Mouse (Mus musculus): ENCODE data around the gene Wdr1. TPM values are rescaled to one million over a fixed set of nuclear protein-coding genes. Genes with fewer than 3 reads are reported as not detected.

The Wdr1 gene
- polyA plus RNA-seq, 1 experiment from 2014 or later = 241 TPM

DNA sequence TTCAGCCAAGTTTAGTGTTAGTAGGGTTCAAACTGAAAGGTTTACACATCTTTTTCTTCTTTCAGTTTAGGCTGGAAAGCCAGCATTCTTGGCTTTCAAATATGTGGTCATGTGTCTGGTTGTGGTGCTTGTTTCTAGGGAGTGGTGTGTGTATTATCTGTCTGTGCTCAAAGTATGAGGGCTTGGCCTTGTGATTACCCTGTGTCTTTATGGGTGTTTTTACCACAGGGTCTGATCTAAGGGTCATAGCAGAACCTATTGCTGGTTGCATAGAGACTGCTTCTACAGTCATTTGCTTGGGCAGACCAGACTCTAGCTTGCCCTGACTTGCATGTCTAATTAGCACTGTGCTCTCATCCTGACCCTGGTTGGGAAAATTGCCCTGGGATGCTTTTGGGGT, 5.6 kb upstream of the Wdr1 start:
- Histone ChIP-seq H3K27ac (replicated peaks; ENCODE audit: low read depth, low read length) (no peak overlapping the region), H3K9ac (ENCODE audit: low read depth, low read length) (no peak overlapping the region), H3K4me3 (ENCODE audit: low read depth, low read length) (no peak overlapping the region), H3K4me1 (ENCODE audit: control insufficient read depth, insufficient read depth, low read length) (no peaks in the 10 kb centered on the region), H3K36me3 (ENCODE audit: control insufficient read depth, insufficient read depth, low read length) (no peaks in the 10 kb centered on the region), H3K27me3 (replicated peaks; ENCODE audit: control insufficient read depth, insufficient read depth, low read length) (no peaks in the 10 kb centered on the region), H3K9me3 (ENCODE audit: control insufficient read depth, low read length) (no peaks in the 10 kb centered on the region), H3K4me2 (ENCODE audit: low read depth, low read length) (no peak overlapping the region)
- ATAC-seq (ENCODE audit: low read depth) = no peak
- DNase-seq (ENCODE audit: low spot score) = no peak

DNA sequence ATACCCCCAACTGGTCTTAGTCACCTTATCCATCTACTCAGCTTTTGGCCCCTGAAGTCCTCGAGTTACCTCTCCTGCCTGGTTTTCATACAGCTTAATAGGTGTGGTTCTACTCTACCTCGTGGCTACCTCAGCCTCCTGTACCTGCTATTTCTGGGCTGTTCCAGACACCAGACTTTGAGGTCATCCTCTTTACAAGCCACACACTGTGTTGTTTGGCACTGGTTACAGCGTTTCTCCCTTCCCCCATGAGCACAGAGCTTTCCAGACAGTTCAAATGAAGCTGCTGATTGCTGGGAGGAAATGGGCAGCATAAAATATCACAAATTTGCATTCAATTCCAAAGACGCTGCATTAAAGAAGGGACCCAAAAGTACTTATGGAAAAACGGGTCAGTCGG, 1.8 kb upstream of the Wdr1 start:
- Histone ChIP-seq H3K4me3 (ENCODE audit: low read depth, low read length) (no peak overlapping the region), H3K36me3 (ENCODE audit: control insufficient read depth, insufficient read depth, low read length) (0 out of 2 replicates have a peak, but pooled peaks cover 2% of the 10 kb centered on the region), H3K4me2 (ENCODE audit: low read depth, low read length) (no peak overlapping the region), H3K27ac (replicated peaks; ENCODE audit: low read depth, low read length) (no peak overlapping the region), H3K27me3 (replicated peaks; ENCODE audit: control insufficient read depth, insufficient read depth, low read length) (no peaks in the 10 kb centered on the region), H3K9me3 (ENCODE audit: control insufficient read depth, low read length) (no peaks in the 10 kb centered on the region), H3K9ac (ENCODE audit: low read depth, low read length) (no peak overlapping the region), H3K4me1 (ENCODE audit: control insufficient read depth, insufficient read depth, low read length) (peaks cover 13% of the 10 kb centered on the region)
- 69% methylated on average over 6 of the region's 6 CpGs for WGBS
- ATAC-seq (ENCODE audit: low read depth) (no peak), DNase-seq (ENCODE audit: low spot score) (no peak)

DNA sequence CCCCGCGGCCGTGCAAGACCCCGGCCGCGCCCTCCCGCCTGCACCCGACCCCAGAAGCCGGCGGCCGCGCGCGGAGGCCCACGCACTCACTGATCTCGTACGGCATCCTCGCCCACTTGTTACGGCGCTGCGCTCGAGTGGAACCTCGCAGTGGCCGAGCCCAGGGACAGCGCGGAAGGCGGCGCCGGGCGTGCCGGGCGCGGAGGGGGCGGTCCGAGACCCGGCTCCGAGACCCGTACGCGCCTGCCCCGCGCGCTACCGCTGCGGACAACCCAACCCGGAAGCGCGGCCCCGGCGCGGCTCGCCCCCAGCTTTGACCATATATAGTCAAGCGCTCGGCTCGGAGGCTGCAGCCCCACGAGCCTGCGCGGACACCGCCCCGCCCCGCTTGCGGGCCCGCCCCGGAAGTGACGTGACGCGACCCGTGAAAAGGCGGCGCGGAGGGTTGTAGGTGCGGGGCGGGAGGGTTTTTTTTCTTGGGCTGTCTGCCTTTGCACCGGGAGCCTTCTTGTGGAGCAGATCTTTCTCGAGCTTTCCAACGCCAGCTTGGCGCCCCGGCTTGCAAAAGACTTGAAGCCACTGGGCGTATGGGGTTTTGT, 1.5 kb downstream of the Wdr1 start:
- Histone ChIP-seq H3K9me3 (ENCODE audit: control insufficient read depth, low read length) (no peaks in the 10 kb centered on the region), H3K4me2 (ENCODE audit: low read depth, low read length) (peak overlapping the region; percentile 74), H3K27me3 (replicated peaks; ENCODE audit: control insufficient read depth, insufficient read depth, low read length) (no peaks in the 10 kb centered on the region), H3K9ac (ENCODE audit: low read depth, low read length) (peak overlapping the region; percentile 92), H3K27ac (replicated peaks; ENCODE audit: low read depth, low read length) (peak overlapping the region; percentile 97), H3K36me3 (ENCODE audit: control insufficient read depth, insufficient read depth, low read length) (peaks cover 31% of the 10 kb centered on the region), H3K4me1 (ENCODE audit: control insufficient read depth, insufficient read depth, low read length) (peaks cover 15% of the 10 kb centered on the region), H3K4me3 (ENCODE audit: low read depth, low read length) (peak overlapping the region; percentile 78)
- under 1% methylated on average over 55 of the region's 79 CpGs for WGBS
- DNase-seq (ENCODE audit: low spot score) = peak; percentile 98
- peak; percentile 98 for ATAC-seq (ENCODE audit: low read depth)

DNA sequence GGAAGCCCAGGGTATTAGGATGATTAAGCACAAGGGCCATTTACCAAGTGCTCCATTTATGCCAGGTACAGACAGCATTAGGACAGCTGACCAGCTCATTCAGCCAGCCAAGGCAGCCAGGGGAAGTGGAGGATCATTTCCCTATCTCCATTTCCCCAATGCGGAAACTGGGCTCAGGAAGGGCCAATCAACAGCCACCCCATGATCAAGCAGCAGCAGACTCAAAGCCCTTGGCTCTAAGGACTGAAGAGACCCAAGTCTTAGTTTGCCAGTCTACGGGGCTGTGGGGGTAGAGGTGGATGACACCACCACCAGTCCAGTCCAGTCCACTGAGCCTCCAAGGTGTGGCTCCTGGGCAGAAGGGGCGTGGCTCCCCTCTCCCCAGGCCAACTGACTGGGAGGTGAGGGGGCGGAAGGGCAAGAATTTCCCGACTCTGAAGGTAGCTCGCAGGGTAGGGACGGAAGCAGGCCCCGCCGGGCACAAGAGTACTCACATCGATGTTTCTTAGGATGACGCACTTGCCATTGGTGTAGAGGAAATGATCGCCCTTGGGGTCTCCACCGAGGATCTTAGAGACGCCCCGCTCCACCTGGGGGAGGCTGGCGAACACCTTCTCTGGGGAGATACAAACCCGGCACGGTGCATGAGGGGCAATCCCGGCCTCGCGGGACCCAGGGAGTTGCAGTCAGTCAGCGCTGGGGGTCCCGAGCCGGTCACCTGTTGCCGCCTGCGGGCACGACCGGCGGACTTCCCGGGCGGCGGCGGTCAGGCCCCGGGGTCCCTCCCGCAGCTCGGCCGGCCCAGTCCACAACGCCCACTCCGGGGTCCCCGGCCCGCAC, 2.2 kb downstream of the Wdr1 start:
- Histone ChIP-seq H3K9me3 (ENCODE audit: control insufficient read depth, low read length) (no peaks in the 10 kb centered on the region), H3K36me3 (ENCODE audit: control insufficient read depth, insufficient read depth, low read length) (peaks cover 39% of the 10 kb centered on the region), H3K9ac (ENCODE audit: low read depth, low read length) (peak overlapping the region; percentile 92), H3K4me3 (ENCODE audit: low read depth, low read length) (peak overlapping the region; percentile 78), H3K4me2 (ENCODE audit: low read depth, low read length) (peak overlapping the region; percentile 74), H3K4me1 (ENCODE audit: control insufficient read depth, insufficient read depth, low read length) (peaks cover 15% of the 10 kb centered on the region), H3K27ac (replicated peaks; ENCODE audit: low read depth, low read length) (peak overlapping the region; percentile 97), H3K27me3 (replicated peaks; ENCODE audit: control insufficient read depth, insufficient read depth, low read length) (no peaks in the 10 kb centered on the region)
- peak; percentile 0; the same call in 1 of the 2 replicates for ATAC-seq (ENCODE audit: low read depth)
- 1% methylated on average over 29 of the region's 41 CpGs for WGBS
- DNase-seq (ENCODE audit: low spot score) = peak; percentile 26

DNA sequence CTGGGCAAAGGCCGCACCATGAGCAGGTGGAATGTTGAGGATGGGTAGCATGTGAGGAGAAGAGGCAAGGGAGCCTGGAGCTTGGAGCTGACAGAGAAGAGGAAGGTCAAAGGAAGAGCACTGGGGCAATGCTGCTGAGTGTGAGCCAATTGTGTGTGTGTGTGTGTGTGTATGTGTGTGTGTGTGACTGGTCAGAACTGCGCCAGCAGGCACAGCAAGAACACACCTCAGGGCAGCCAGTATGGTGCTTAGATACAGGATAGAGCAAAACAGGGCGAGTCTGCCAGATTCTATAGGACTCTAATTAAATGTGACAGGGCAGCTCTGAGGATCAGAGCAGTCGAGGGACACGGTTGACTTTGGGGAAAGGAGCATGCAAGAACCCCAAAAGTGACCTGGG, 4.2 kb downstream of the Wdr1 start:
- DNase-seq (ENCODE audit: low spot score) = no peak
- H3K4me2 ChIP-seq (ENCODE audit: low read depth, low read length) = no peak overlapping the region
- no peak overlapping the region for H3K4me3 ChIP-seq (ENCODE audit: low read depth, low read length)
- no peaks in the 10 kb centered on the region for H3K9me3 ChIP-seq (ENCODE audit: control insufficient read depth, low read length)
- H3K27ac ChIP-seq (replicated peaks; ENCODE audit: low read depth, low read length) = no peak overlapping the region; the same call in 1 of the 2 replicates
- peaks cover 20% of the 10 kb centered on the region for H3K4me1 ChIP-seq (ENCODE audit: control insufficient read depth, insufficient read depth, low read length)
- no peak overlapping the region; the same call in 1 of the 2 replicates for H3K9ac ChIP-seq (ENCODE audit: low read depth, low read length)
- peaks cover 55% of the 10 kb centered on the region for H3K36me3 ChIP-seq (ENCODE audit: control insufficient read depth, insufficient read depth, low read length)
- 77% methylated on average over 5 of the region's 5 CpGs for WGBS
- no peaks in the 10 kb centered on the region for H3K27me3 ChIP-seq (replicated peaks; ENCODE audit: control insufficient read depth, insufficient read depth, low read length)
- no peak for ATAC-seq (ENCODE audit: low read depth)

DNA sequence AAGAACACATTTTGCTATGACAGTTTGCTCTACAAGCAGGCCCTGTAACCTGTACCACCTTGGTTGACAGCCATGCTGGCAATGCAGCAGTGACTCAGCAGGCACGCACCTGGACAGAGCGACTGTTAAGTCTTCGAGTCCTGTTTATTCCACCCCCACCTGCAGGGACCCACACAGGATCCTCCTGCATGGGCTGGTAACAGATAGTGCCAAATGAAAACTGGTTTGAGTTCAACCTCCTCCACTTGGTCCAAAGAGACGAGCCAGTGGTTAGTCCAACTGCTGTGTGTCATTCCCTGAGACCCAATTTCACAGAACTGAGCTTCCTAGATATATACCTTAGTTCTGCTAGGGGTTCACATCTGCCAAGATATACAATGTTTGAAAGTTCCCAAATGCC, 5.2 kb downstream of the Wdr1 start:
- H3K9ac ChIP-seq (ENCODE audit: low read depth, low read length) = no peak overlapping the region
- H3K27me3 ChIP-seq (replicated peaks; ENCODE audit: control insufficient read depth, insufficient read depth, low read length) = no peaks in the 10 kb centered on the region
- peaks cover 23% of the 10 kb centered on the region for H3K4me1 ChIP-seq (ENCODE audit: control insufficient read depth, insufficient read depth, low read length)
- ATAC-seq (ENCODE audit: low read depth) = no peak
- no peak overlapping the region for H3K4me3 ChIP-seq (ENCODE audit: low read depth, low read length)
- H3K27ac ChIP-seq (replicated peaks; ENCODE audit: low read depth, low read length) = no peak overlapping the region
- no peak overlapping the region for H3K4me2 ChIP-seq (ENCODE audit: low read depth, low read length)
- WGBS = 93% methylated on average over 4 of the region's 4 CpGs
- H3K9me3 ChIP-seq (ENCODE audit: control insufficient read depth, low read length) = no peaks in the 10 kb centered on the region
- H3K36me3 ChIP-seq (ENCODE audit: control insufficient read depth, insufficient read depth, low read length) = peaks cover 62% of the 10 kb centered on the region
- no peak for DNase-seq (ENCODE audit: low spot score)

DNA sequence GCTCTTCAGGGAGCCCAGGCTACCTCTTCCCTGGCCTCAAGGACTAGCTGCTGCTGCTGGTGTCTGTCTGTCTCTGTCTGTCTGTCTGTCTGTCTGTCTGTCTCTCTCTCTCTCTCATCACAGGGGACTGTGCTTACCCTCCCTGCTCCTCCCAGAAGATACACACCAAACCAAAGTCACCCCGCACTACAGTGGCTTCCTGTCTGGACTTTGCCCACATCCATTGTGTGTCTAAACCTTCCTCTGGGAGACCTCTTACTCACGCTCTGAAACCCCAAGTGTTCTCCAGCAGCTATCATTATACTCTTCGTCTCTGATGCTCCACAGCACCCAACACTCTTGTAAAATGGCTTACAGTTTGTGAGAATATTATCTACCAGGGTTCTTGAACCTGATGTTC, 6.6 kb downstream of the Wdr1 start:
- Histone ChIP-seq H3K4me2 (ENCODE audit: low read depth, low read length) (no peak overlapping the region), H3K36me3 (ENCODE audit: control insufficient read depth, insufficient read depth, low read length) (peaks cover 74% of the 10 kb centered on the region), H3K27ac (replicated peaks; ENCODE audit: low read depth, low read length) (no peak overlapping the region), H3K9me3 (ENCODE audit: control insufficient read depth, low read length) (no peaks in the 10 kb centered on the region), H3K4me3 (ENCODE audit: low read depth, low read length) (no peak overlapping the region), H3K9ac (ENCODE audit: low read depth, low read length) (no peak overlapping the region), H3K4me1 (ENCODE audit: control insufficient read depth, insufficient read depth, low read length) (peaks cover 19% of the 10 kb centered on the region), H3K27me3 (replicated peaks; ENCODE audit: control insufficient read depth, insufficient read depth, low read length) (no peaks in the 10 kb centered on the region)
- ATAC-seq (ENCODE audit: low read depth) (no peak), DNase-seq (ENCODE audit: low spot score) (no peak)
- WGBS = 80% methylated on average over 3 of the region's 3 CpGs

DNA sequence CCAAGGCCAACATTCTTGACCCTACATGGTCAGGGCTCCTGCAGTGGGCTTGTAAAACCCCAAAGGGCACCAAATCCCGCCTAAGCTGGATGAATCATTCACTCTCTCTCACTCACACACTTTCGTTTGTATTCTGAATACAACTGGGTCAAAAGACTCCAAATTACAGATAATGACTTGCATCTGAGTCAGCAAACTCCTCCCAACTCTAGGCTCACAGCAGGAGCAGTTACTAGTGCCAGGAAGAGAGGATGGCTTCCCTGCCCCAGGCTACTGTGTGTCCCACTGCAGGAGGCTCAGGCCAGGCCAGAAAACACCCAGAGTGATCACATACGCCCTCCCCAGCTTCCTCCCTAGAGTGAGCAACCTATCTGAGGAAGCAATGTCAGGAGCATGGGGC, 9.1 kb downstream of the Wdr1 start:
- 37% methylated on average over 3 of the region's 3 CpGs for WGBS
- H3K4me3 ChIP-seq (ENCODE audit: low read depth, low read length) = no peak overlapping the region
- no peaks in the 10 kb centered on the region for H3K27me3 ChIP-seq (replicated peaks; ENCODE audit: control insufficient read depth, insufficient read depth, low read length)
- ATAC-seq (ENCODE audit: low read depth) = no peak
- H3K36me3 ChIP-seq (ENCODE audit: control insufficient read depth, insufficient read depth, low read length) = peaks cover 87% of the 10 kb centered on the region
- H3K9me3 ChIP-seq (ENCODE audit: control insufficient read depth, low read length) = no peaks in the 10 kb centered on the region
- H3K9ac ChIP-seq (ENCODE audit: low read depth, low read length) = no peak overlapping the region
- H3K27ac ChIP-seq (replicated peaks; ENCODE audit: low read depth, low read length) = no peak overlapping the region
- H3K4me2 ChIP-seq (ENCODE audit: low read depth, low read length) = no peak overlapping the region
- peaks cover 31% of the 10 kb centered on the region for H3K4me1 ChIP-seq (ENCODE audit: control insufficient read depth, insufficient read depth, low read length)
- DNase-seq (ENCODE audit: low spot score) = no peak
